Mouse (Mus musculus): ENCODE results near the gene Olfr923. TPM values are rescaled to one million over a fixed set of nuclear protein-coding genes. Genes with fewer than 3 reads are reported as not detected.
"Not testable (repeated sequence)": the region's sequence is repeated elsewhere in the genome, so short reads cannot be mapped to it uniquely, and the experiment has no call there.

The Olfr923 gene
- total RNA-seq (2021): not detected
- long read RNA-seq, experiment 1: 0 reads
- long read RNA-seq, experiment 2: 0 reads

DNA sequence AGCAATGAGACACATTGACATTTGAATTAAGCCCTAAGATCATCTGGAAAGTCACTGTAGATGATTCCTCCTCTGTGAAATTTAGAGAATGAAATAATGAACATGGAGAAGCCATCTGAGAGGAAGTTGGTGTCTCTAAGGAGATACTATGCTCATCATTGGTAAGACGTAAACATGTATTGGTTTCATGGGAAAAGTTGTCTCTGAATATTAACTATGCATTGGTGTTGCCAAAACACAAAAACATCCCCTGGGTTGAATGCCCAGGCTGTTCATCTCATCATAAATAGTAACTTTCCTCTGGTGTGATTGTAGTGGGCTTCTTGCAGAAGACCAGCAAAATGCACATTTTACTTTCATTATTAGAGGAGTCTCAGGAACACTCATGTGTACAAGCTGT, at the start of gene Olfr923:
TSS of gene Olfr923 (plus strand) at position 301 of the 400 bp plus-strand sequence.
- no peak for DNase-seq

DNA sequence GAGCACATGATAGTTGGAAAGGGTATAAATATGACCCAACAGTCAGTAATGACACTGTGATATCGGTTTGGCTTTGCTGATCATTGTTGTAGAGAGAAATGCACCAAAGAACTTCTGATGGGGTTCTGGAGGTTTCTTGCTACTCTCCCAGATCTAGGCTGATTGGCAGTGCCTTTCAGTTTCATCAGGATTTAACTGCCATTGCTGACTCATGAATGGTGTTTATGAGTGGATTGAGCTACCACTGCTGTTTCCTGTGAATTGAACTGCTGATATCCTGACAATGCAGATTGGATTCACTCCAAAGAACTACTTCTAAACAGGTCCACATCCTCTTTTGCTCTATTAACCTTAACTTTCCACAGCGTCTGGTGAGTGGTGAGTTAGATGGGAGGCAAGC, 33.7 kb upstream of the Olfr923 start:
- DNase-seq: no peak

DNA sequence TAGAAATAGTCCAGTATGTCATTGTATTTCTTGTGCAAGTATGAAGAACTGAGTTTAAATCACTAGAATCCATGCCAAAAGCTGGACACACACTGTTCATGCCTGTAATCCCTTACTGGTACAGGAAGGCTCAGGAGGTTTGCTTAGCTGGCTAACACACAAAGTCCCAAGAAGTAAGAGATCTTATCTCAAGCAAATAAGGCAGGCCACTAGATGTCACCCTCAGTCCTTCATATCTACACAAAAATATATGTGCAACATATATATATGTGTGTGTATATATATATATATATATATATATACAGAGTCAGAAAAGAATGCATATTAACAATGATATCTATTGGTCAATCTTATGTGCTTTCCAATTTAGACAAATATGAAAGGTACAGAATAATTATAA, 20.6 kb upstream of the Olfr923 start:
- DNase-seq: no peak

DNA sequence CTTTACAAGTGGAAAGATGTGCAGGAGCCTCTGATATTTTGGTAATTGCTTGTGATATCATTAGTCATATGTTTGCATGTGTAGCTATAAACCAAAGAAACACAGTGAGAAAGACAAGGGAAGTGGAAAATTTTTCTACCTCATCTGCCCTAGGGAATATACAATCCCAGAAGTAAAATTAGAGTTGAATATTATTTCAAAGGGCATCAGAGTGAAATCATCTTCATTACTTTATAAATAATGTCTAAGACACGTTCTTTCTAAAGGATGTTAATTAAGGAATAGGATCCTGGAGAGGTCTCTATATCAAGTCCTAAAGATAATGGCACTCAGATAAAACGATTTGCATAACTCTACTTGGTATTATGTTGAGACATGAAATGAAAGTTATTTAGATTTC, 12.0 kb upstream of the Olfr923 start, which contains the start of gene Olfr922:
TSS of gene Olfr922 (plus strand) at position 301 of the 400 bp plus-strand sequence.
- DNase-seq: no peak

DNA sequence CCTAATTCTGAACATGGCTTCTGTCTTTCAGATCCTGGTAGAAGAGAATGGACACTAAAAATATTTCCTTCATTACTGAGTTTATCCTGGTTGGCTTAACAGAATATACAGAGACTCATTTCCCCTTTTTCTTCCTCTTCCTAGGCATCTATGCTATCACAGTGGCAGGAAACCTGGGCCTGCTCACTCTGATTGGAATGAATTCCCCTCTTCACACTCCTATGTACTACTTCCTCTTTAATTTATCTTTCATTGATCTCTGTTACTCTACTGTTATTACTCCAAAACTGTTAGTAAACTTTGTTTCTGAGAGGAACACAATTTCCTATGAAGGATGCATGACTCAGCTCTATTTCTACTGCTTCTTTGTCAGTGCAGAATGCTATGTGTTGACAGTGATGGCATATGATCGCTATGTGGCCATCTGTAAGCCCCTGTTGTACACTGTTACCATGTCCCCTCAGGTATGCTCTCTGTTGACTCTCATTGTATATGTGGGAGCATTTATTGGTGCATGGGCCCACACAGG, 10.8 kb upstream of the Olfr923 start:
- no peak for DNase-seq

DNA sequence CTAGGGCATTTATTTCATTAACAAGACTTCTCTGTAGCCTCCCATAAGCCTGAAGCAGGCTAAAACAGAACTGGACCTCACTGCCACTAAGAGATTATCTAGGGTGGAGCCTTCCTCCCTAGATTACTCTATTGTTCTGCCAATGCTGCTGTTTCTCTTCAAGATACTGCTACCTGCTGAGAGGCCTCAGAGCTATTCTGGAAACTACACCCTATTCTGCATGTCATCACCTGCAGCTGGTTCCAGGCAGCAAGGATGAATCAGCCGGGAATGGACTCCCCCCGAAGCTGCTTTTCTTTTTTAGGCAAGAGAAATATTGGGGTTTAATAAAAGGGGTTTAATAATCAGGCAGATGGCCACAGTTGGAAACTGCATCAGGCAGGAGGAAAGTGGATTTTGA, 6.7 kb downstream of the Olfr923 start:
- no peak for DNase-seq

DNA sequence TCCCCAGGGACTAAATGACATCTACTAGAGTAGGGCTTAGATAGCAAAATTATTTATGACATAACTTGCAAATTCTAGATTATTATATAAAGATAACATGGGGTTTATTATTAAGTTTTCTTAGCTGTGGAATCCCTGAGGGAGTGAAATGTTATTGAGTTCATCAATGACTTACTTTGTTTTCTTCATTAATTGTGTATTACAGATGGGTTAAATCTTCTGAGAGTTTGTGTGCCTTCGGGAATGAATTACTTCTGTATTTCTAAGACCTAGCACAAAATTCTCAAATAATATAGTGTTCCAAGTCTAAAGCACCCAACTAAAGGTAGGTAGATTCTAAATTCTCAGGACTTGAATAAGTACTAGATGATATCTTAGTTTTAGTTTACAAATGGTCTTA, 17.8 kb downstream of the Olfr923 start, which contains the start of gene Olfr924:
TSS of gene Olfr924 (plus strand) at position 301 of the 400 bp plus-strand sequence.
- DNase-seq: no peak

DNA sequence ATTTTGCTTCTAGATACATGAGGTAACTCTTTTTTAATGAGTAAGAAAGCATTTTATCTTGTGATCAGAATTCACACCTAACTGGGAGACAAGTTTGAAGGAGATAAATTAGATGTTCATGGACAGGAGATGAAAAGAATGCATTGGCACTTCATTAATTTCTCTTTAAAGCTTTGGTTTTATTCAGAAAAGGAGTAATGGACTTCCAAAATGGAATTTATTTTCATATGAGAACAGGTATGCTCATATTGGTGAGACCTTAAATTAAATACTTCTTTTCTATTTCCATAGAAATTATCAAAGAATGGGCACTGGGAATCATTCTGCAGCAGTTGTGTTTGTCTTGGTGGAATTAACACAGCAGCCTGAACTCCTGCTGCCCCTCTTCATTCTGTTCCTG, 28.4 kb downstream of the Olfr923 start, which contains the start of gene Olfr26:
TSS of gene Olfr26 (plus strand) at position 301 of the 400 bp plus-strand sequence.
- no peak for DNase-seq

DNA sequence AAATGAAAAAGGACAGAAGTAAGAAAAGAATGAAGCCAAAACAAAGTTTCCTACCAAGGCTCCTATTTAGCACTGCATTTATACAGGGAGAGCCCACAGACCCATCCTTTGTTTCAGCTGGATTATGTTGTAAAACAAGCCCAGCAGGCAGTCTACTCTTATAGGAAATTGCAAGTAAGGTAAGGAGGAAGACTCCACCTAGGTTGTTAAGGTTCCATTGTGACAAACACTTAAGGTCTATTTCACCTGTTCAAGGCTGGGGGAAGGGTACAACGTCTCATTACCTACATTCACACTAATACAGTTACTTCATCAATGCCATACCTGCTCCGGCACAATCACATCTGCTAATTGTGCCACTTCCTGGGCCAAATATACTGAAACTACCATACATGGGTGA, 48.5 kb downstream of the Olfr923 start:
- not testable (repeated sequence) for DNase-seq

DNA sequence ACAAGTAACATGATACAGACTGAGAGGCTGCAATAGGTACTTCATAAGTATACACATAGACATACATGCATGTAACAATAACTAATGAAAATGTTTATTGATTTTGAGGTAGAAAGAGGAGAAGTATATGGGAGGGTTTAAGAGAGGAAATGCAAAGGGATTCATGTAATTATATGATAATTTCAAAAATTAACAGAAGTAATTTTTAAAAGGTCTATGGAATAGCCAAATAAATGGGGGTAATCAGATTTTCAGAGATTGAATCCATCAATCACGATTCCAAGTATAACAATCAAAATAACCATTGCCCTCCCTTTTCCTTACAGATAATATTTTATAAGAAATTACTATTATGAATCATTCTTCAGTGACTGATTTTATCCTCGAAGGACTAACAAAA, 50.5 kb downstream of the Olfr923 start, which contains the start of gene Olfr926:
TSS of gene Olfr926 (plus strand) at position 301 of the 400 bp plus-strand sequence.
- DNase-seq: no peak

Other genes starting within 250 kb of the Olfr923 start
- not detected for gene Olfr912, start 246.4 kb upstream of the Olfr923 start, total RNA-seq (2021)
- not detected for gene Olfr913, start 233.8 kb upstream of the Olfr923 start, total RNA-seq (2021)
- gene Olfr914, start 221.4 kb upstream of the Olfr923 start, total RNA-seq (2021): not detected
- gene Olfr916, start 166.7 kb upstream of the Olfr923 start, total RNA-seq (2021): not detected
- not detected for gene Olfr917, start 160.7 kb upstream of the Olfr923 start, total RNA-seq (2021)
- gene Olfr918, start 151.9 kb upstream of the Olfr923 start, total RNA-seq (2021): not detected
- not detected for gene Olfr919, start 122.9 kb upstream of the Olfr923 start, total RNA-seq (2021)
- 10 to 100 TPM; 22.5 to 29.6 TPM for gene Vwa5a, start 108.3 kb upstream of the Olfr923 start, total RNA-seq (2021)
- under 1 TPM; 0.07 to 0.12 TPM for gene Olfr920, start 74.2 kb upstream of the Olfr923 start, total RNA-seq (2021)
- gene Olfr921, start 53.5 kb upstream of the Olfr923 start, total RNA-seq (2021): not detected
- not detected for gene Olfr922, start 11.9 kb upstream of the Olfr923 start, total RNA-seq (2021)
- not detected for gene Olfr924, start 17.9 kb downstream of the Olfr923 start, total RNA-seq (2021)
- gene Olfr26, start 28.5 kb downstream of the Olfr923 start, total RNA-seq (2021): not detected
- not detected for gene Olfr926, start 50.6 kb downstream of the Olfr923 start, total RNA-seq (2021)
- gene Olfr930, start 103.3 kb downstream of the Olfr923 start, total RNA-seq (2021): not detected
- gene Olfr933, start 145.8 kb downstream of the Olfr923 start, total RNA-seq (2021): not detected
- not detected for gene Olfr934, start 161.8 kb downstream of the Olfr923 start, total RNA-seq (2021)
- gene Olfr935, start 173.1 kb downstream of the Olfr923 start, total RNA-seq (2021): not detected
- not detected for gene Olfr146, start 196.8 kb downstream of the Olfr923 start, total RNA-seq (2021)
- gene Olfr937, start 238.4 kb downstream of the Olfr923 start, total RNA-seq (2021): not detected

All from gastrocnemius, postnatal 10 days (tissue).